Mouse (Mus musculus): ENCODE results near the gene Chn2.

DNA sequence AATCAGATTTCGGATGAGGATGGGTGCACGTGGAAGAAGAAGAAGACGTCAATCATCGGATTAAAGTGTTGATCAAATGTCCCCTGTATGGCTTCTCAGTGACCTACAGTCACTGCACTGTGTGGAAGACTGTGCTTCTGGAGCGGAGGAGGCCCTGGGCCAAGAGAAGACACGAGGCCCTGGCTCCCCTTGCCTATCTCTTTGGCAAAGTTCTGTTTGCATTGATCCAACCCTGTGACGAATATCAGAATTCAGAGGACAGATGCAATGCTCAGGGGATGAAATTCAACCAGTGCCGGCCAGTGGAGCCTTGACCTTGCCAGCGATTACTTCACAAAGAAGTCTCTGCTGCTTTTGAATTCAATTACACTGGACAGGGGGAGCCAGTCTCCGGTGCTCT is 217.0 kb downstream of the Chn2 start:
- no peak for TF ChIP-seq MYC (IDR thresholded peaks at IDR 0.05; ENCODE audit: low read depth, low read length)
- TF ChIP-seq POLR2A (IDR thresholded peaks at IDR 0.05; ENCODE audit: low read depth, low read length) = no peak
- no peak for TF ChIP-seq CHD2 (IDR thresholded peaks at IDR 0.05; ENCODE audit: low read length)
- TF ChIP-seq CTCF (conservative IDR thresholded peaks at IDR 0.05 in 1 of 2, IDR thresholded peaks at IDR 0.05 in 1 of 2; ENCODE audit: low read depth in 2 of 2, low read length in 2 of 2) = no peak
- TF ChIP-seq E2F4 (IDR thresholded peaks at IDR 0.05; ENCODE audit: insufficient replicate concordance, low read depth, low read length) = no peak
